Mouse (Mus musculus): Measurements from ENCODE around the gene Eps8l3. TPM values are rescaled to one million over a fixed set of nuclear protein-coding genes. Genes with fewer than 3 reads are reported as not detected.

Eps8l3 gene
- total RNA-seq, 2 experiments from 2014 or later: not detected

- DNase-seq (ENCODE audit: low spot score in 2 of 2): no peak
- intact Hi-C loops (cut with DNase I): no loop called here
These were observed 58.2 kb downstream of the Eps8l3 start for GRCm38 (mm10) chr3:107935268-107935667.

GRCm38 (mm10) chr3:107935888-107936287, 58.9 kb downstream of the Eps8l3 start:
- no peak for DNase-seq (ENCODE audit: low spot score in 2 of 2)
- intact Hi-C loops (cut with DNase I): no loop called here

GRCm38 (mm10) chr3:107939403-107939802, 62.4 kb downstream of the Eps8l3 start:
- intact Hi-C loops (cut with DNase I): no loop called here

GRCm38 (mm10) chr3:107939830-107940229, 62.8 kb downstream of the Eps8l3 start:
- DNase-seq (ENCODE audit: low spot score in 2 of 2): peak; percentile 56 to 59
- intact Hi-C loops (cut with DNase I): no loop called here

More at GRCm38 (mm10) chr3:107939403-107939802, 62.4 kb downstream of the Eps8l3 start:
- DNase-seq (ENCODE audit: low spot score in 2 of 2): peak in 1 of 2 experiments; percentile 38

GRCm38 (mm10) chr3:107940524-107940923, 63.5 kb downstream of the Eps8l3 start:
- DNase-seq (ENCODE audit: low spot score in 2 of 2): no peak
- intact Hi-C loops (cut with DNase I): no loop called here

- intact Hi-C loops (cut with DNase I): no loop called here
- no peak for DNase-seq (ENCODE audit: low spot score in 2 of 2)
These were observed 64.2 kb downstream of the Eps8l3 start for GRCm38 (mm10) chr3:107941261-107941660.

Other genes with a start within 250 kb of the Eps8l3 start
- gene Gm10961, start 245.9 kb upstream of the Eps8l3 start, total RNA-seq (2021): not detected
- gene Strip1, start 245.5 kb upstream of the Eps8l3 start, total RNA-seq (2021): 10 to 100 TPM; 58.0 to 63.7 TPM
- gene Ahcyl1, start 180.7 kb upstream of the Eps8l3 start, total RNA-seq (2021): 100 to 1,000 TPM; 325 TPM
- 10 to 100 TPM; 12.4 to 14.0 TPM for gene Csf1, start 116.8 kb upstream of the Eps8l3 start, total RNA-seq (2021)
- gene Gstm5, start 18.6 kb downstream of the Eps8l3 start, total RNA-seq (2021): 100 to 1,000 TPM; 221 to 262 TPM
- gene Gstm7, start 54.6 kb downstream of the Eps8l3 start, total RNA-seq (2021): 10 to 100 TPM; 81.4 to 92.9 TPM
- 1 to 10 TPM; 4.0 to 4.7 TPM for gene Gstm6, start 66.5 kb downstream of the Eps8l3 start, total RNA-seq (2021)
- not detected for gene Gstm3, start 92.1 kb downstream of the Eps8l3 start, total RNA-seq (2021)
- 1 to 10 TPM; 2.6 to 2.9 TPM for gene Gstm2, start 109.2 kb downstream of the Eps8l3 start, total RNA-seq (2021)
- 100 to 1,000 TPM; 237 to 250 TPM for gene Gstm1, start 140.7 kb downstream of the Eps8l3 start, total RNA-seq (2021)
- 10 to 100 TPM in 1 of 2 experiments, 1 to 10 TPM in 1; 7.8 to 11.8 TPM for gene Gstm4, start 167.7 kb downstream of the Eps8l3 start, total RNA-seq (2021)
- gene Ampd2, start 209.4 kb downstream of the Eps8l3 start, total RNA-seq (2021): 10 to 100 TPM; 48.9 to 52.9 TPM
- gene Gnat2, start 215.6 kb downstream of the Eps8l3 start, total RNA-seq (2021): not detected